Mouse (Mus musculus) hindbrain, postnatal 0 days (tissue): ENCODE data around the gene Mrps33. TPM values are rescaled to one million over a fixed set of nuclear protein-coding genes. Genes with fewer than 3 reads are reported as not detected.

Source experiments
- ATAC-seq: fragments of 200-750 bp; cut with Nextera tagmentation; 2 replicates; pipeline ENCODE4 v1.8.0; 2017; ENCODE audit warnings: mild to moderate bottlenecking, moderate TSS enrichment, moderate library complexity
- DNase-seq: peaks from one replicate; pipeline ENCODE4 v3.0.0-alpha.2; 2015; ENCODE audit warnings: low spot score
- H3K27ac ChIP-seq: fragments of 300-500 bp; sonication (generic); 2 replicates; pipeline ENCODE4 v1.5.1; 2014; ENCODE audit warnings: mild to moderate bottlenecking
- H3K27me3 ChIP-seq: fragments of 300-500 bp; sonication (generic); 2 replicates; pipeline ENCODE4 v1.6.1; 2014; ENCODE audit warnings: low read length, mixed read lengths; ENCODE audit not compliant: insufficient read depth
- H3K36me3 ChIP-seq: fragments of 300-500 bp; sonication (generic); 2 replicates; pipeline ENCODE4 v1.6.1; 2014; ENCODE audit warnings: low read length, mixed read lengths; ENCODE audit not compliant: insufficient read depth
- H3K4me1 ChIP-seq: fragments of 300-500 bp; sonication (generic); 2 replicates; pipeline ENCODE4 v1.6.1; 2014; ENCODE audit warnings: antibody characterized with exemption, low read length, mixed read lengths; ENCODE audit not compliant: insufficient read depth
- H3K4me2 ChIP-seq: fragments of 300-500 bp; sonication (generic); 2 replicates; pipeline ENCODE4 v1.6.1; 2014; ENCODE audit warnings: low read depth, mild to moderate bottlenecking, low read length, moderate library complexity, mixed read lengths
- H3K4me3 ChIP-seq: fragments of 300-500 bp; sonication (generic); 2 replicates; pipeline ENCODE4 v1.5.1; 2014; ENCODE audit warnings: low read length
- H3K9ac ChIP-seq: fragments of 300-500 bp; sonication (generic); replicated peaks from 2 replicates; pipeline ENCODE4 v1.6.1; 2014; ENCODE audit warnings: mild to moderate bottlenecking, low read length, moderate library complexity, mixed read lengths
- H3K9me3 ChIP-seq: fragments of 300-500 bp; sonication (generic); 2 replicates; pipeline ENCODE4 v1.6.1; 2016; ENCODE audit warnings: low read length, mixed read lengths
- CTCF ChIP-seq: IDR thresholded peaks from 2 replicates; pipeline ENCODE4 v1.5.1; 2016; ENCODE audit warnings: antibody characterized with exemption, control low read depth, low read depth
- WGBS: fragments of 180-500 bp; shearing (Covaris S2); extraction: QIAGEN DNeasy Blood & Tissue Kit; methylation state at CpG from one replicate; pipeline ENCODE4 v1.1.7; 2014; 5-methylcytosine and 5-hydroxymethylcytosine counted together
- polyA plus RNA-seq: library from polyadenylated mRNA; unstranded; fragments of >200 nt; fragmentation: Nextera tagmentation; extraction: Ambion mirVana; gene quantifications from 2 replicates; pipeline ENCODE4 v1.2.1, GENCODE M21; 2015
- total RNA-seq: library from RNA; depleted of rRNA; stranded (reverse); fragments of >200 nt; gene quantifications from 2 replicates; pipeline ENCODE4 v1.2.3, GENCODE M21; 2014

Gene Mrps33
- total and polyA plus RNA-seq, 2 experiments from 2014 or later = 29.3 to 205 TPM

DNA sequence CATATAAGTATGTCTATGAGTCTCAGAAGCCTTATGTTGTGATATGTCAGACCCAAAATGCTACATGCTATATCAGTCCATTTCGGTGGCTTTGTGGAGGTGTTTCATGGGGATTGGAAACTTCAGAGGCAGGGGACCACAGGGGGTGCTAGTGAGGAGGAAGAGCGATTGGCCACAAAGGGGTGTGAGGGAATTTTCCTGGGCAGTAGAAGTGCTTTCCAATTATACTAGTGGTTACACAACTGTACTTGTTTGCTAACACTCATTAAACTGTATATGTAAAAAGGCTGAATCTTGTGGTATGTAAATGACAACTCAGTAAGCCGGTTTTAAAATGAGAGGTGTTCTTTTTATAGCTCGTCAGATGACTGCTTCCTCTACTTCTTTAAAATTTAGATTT, 8.1 kb upstream of the Mrps33 start:
- Histone ChIP-seq H3K4me3 (no peak overlapping the region), H3K27ac (no peak overlapping the region), H3K36me3 (no peaks in the 10 kb centered on the region), H3K4me2 (no peak overlapping the region), H3K27me3 (no peaks in the 10 kb centered on the region), H3K9ac (no peak overlapping the region), H3K4me1 (no peaks in the 10 kb centered on the region), H3K9me3 (no peaks in the 10 kb centered on the region)
- ATAC-seq = no peak
- TF ChIP-seq CTCF = no peak
- DNase-seq = no peak
- 46% methylated on average over 4 of the region's 4 CpGs for WGBS

DNA sequence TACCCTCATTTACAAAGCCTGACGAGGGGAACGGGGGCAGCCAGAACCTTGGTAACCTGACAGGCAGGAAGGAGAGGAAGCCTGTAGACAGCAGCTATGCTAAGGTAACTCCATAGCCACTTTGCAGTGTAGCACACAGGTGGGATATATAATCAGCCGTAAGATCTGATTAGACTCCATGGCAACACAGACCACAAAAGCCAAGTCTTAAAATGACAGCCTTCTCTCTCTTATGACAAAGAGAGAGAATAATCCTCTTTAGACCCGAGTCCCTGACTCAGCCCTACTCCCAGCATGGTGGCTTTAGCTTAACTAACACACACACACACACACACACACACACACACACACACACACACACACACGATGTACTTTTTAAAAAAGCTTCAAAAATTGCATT, 2.3 kb downstream of the Mrps33 start:
- Histone ChIP-seq H3K27ac (no peak overlapping the region), H3K36me3 (peaks cover 4% of the 10 kb centered on the region; the same call in 1 of the 2 replicates), H3K9ac (no peak overlapping the region), H3K4me1 (no peaks in the 10 kb centered on the region), H3K4me2 (no peak overlapping the region), H3K4me3 (no peak overlapping the region), H3K27me3 (no peaks in the 10 kb centered on the region), H3K9me3 (no peaks in the 10 kb centered on the region)
- DNase-seq (no peak), ATAC-seq (no peak)
- TF ChIP-seq CTCF = no peak
- WGBS = 67% methylated on average over 5 of the region's 5 CpGs

DNA sequence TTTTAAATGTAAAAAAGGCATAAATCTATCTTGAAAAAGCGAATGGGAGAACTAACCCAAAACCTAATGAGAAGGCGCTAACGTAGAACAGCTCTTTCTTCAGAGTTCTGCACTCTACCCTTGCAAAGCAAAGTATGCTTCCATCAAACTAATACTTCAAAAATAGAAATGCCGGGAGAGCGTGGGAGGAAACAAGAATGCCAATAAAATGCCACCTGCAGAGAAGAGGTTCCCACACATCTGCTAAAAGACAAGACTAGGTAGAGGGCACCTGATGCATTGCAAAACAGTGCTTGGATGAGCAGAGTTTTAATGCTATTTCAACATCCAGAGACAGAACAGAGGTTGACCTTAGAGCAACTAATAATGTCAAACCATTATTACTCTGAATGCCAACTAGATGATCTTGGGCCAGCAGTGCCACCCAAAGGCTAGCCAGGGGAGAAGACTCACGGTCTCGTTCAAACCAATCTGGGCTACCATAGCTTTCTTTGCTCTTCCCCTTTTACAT, 3.7 kb downstream of the Mrps33 start:
- no peak overlapping the region for H3K4me3 ChIP-seq
- H3K9me3 ChIP-seq = no peaks in the 10 kb centered on the region
- no peak overlapping the region for H3K4me2 ChIP-seq
- ATAC-seq (no peak), DNase-seq (peak; percentile 10)
- H3K9ac ChIP-seq = no peak overlapping the region
- H3K36me3 ChIP-seq = peaks cover 4% of the 10 kb centered on the region; the same call in 1 of the 2 replicates
- no peaks in the 10 kb centered on the region for H3K4me1 ChIP-seq
- H3K27me3 ChIP-seq = no peaks in the 10 kb centered on the region
- peak; percentile 38 for TF ChIP-seq CTCF
- 93% methylated on average over 7 of the region's 7 CpGs for WGBS
- H3K27ac ChIP-seq = no peak overlapping the region

DNA sequence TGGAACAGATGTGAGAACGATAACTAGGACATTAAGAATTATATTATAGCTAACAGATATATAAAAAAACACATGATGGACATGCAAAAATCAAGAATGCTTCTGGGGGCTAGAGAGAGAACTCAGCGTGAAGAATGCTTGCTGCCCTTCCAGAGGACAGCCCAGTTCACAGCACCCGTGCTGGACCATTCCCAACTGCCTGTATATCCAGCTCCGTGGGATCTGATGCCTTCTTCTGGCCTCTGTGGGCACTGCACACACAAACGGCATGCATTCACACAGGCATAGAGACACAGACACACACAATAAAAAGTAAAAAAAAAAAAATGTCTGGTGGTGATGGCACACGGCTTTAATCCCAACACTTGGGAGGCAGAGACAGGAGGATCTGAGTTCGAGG, 4.5 kb downstream of the Mrps33 start:
- ATAC-seq (no peak), DNase-seq (peak; percentile 32)
- H3K27ac ChIP-seq = 0 out of 2 replicates have a peak overlapping the region, but pooled peaks have one; percentile 54
- TF ChIP-seq CTCF = peak; percentile 33
- no peak overlapping the region for H3K9ac ChIP-seq
- no peaks in the 10 kb centered on the region for H3K9me3 ChIP-seq
- no peaks in the 10 kb centered on the region for H3K4me1 ChIP-seq
- WGBS = 61% methylated on average over 7 of the region's 7 CpGs
- no peak overlapping the region for H3K4me3 ChIP-seq
- H3K36me3 ChIP-seq = peaks cover 4% of the 10 kb centered on the region; the same call in 1 of the 2 replicates
- H3K4me2 ChIP-seq = no peak overlapping the region
- no peaks in the 10 kb centered on the region for H3K27me3 ChIP-seq

DNA sequence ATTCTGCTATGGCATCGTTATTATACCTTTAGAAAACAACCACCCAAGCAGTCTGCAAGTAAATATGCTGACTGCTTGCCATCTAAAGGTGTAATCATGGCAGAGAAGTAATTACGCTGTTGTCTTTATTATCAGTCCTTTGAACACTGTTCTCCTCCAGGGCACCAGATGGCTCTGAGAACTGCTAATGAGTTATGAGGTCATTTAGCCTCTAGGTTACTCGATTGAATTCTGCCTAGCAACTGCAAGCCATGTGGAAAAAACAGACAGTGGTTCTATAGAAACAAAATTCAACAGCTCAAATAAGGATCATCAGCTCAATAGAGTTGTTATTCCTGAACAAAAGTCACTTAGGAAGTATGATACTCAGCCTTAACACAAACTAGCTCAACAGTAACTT, 4.9 kb downstream of the Mrps33 start:
- TF ChIP-seq CTCF = no peak
- Histone ChIP-seq H3K27me3 (no peaks in the 10 kb centered on the region), H3K9ac (no peak overlapping the region), H3K4me3 (no peak overlapping the region), H3K4me2 (no peak overlapping the region), H3K9me3 (no peaks in the 10 kb centered on the region), H3K36me3 (peaks cover 4% of the 10 kb centered on the region; the same call in 1 of the 2 replicates), H3K27ac (peak overlapping the region; percentile 54; the same call in 1 of the 2 replicates), H3K4me1 (no peaks in the 10 kb centered on the region)
- DNase-seq = peak; percentile 76
- peak; percentile 54 for ATAC-seq
- 15% methylated on average over 3 of the region's 3 CpGs for WGBS

DNA sequence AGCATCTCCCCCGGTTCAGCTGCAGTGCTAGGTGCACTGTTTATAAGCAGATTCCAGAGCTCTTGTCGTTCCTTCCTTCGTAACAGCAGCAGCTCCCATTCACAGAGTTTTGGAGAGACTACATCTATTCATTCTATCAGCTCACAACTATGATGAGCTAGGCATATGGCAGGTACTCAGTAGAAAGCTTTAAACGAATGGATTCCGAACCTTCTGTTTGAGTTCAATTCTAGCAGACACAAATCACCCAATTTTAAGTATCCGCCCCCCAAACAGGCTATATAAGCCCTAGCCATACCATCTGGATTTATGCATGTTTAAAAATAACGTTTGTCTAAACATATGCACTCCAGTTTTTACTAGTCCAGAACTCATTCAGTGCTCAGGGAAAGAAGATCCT, 9.8 kb downstream of the Mrps33 start:
- Histone ChIP-seq H3K4me2 (no peak overlapping the region), H3K27ac (no peak overlapping the region), H3K27me3 (no peaks in the 10 kb centered on the region), H3K4me1 (no peaks in the 10 kb centered on the region), H3K9ac (no peak overlapping the region), H3K4me3 (no peak overlapping the region), H3K9me3 (peaks cover 4% of the 10 kb centered on the region; the same call in 1 of the 2 replicates), H3K36me3 (peaks cover 10% of the 10 kb centered on the region; the same call in 1 of the 2 replicates)
- no peak for TF ChIP-seq CTCF
- DNase-seq (no peak), ATAC-seq (no peak)
- 95% methylated on average over 7 of the region's 7 CpGs for WGBS

DNA sequence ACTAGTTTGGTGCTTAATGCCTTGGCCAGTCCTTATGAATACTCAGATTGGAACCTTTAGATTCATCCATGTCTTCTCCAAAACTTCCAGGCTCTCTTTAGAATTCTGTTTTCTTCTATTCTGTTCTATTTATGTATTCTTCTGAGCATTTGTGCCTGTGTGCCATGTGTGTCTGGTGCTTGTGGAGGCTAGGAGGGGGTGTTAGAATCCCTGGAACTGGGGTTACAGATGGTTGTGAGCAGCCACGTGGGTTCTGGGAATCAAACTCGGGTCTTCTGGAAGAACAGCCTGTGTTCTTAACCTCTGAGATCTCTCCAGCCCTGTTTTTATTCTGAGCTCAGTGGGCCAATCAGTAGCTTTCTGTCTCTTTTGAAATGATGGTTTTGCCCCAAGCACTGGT, 13.7 kb downstream of the Mrps33 start:
- H3K27me3 ChIP-seq = no peaks in the 10 kb centered on the region
- no peak for TF ChIP-seq CTCF
- ATAC-seq (no peak), DNase-seq (no peak)
- WGBS = 81% methylated on average over 2 of the region's 2 CpGs
- no peak overlapping the region for H3K4me3 ChIP-seq
- H3K4me1 ChIP-seq = no peaks in the 10 kb centered on the region
- no peak overlapping the region for H3K9ac ChIP-seq
- peaks cover 4% of the 10 kb centered on the region; the same call in 1 of the 2 replicates for H3K9me3 ChIP-seq
- H3K4me2 ChIP-seq = no peak overlapping the region
- H3K27ac ChIP-seq = no peak overlapping the region
- H3K36me3 ChIP-seq = peaks cover 6% of the 10 kb centered on the region; the same call in 1 of the 2 replicates
